Mouse (Mus musculus): ENCODE results near the gene Sox30. TPM values are rescaled to one million over a fixed set of nuclear protein-coding genes. Genes with fewer than 3 reads are reported as not detected.

Gene Sox30
- polyA plus RNA-seq, 1 experiment = not detected

DNA sequence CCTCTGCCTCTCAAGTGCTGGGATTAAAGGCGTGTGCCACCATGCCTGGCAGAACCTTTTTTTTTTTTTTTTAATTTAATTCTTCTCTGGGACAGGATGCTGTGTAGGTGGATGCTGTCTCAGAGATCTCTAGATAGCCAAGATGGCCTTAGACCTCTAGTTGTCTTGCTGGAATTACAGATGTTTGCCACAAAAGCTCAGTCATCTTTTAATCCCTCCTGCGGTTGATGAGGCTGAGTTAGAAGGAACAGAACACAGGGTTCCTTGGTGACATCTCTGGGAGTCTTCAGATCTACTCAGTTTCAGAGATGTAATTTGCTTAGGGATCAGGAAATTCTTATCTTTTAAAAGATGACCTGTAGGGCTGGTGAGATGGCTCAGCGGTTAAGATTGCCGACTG, 78.8 kb downstream of the Sox30 start:
- Histone ChIP-seq H3K79me2 (ENCODE audit: control insufficient read depth, insufficient read depth) (peaks cover 36% of the 10 kb centered on the region), H3K4me3 (no peak overlapping the region), H3ac (ENCODE audit: control insufficient read depth, insufficient read length) (no peak overlapping the region), H3K27me3 (ENCODE audit: control insufficient read depth, insufficient read depth, insufficient read length) (no peaks in the 10 kb centered on the region), H3K36me3 (ENCODE audit: control insufficient read depth, insufficient read depth) (peaks cover 9% of the 10 kb centered on the region), H3K4me2 (ENCODE audit: low read depth) (peak overlapping the region; percentile 1)
- TF ChIP-seq TCF12 (IDR thresholded peaks at IDR 0.05; ENCODE audit: insufficient read depth, poor library complexity, severe bottlenecking) (no peak), CEBPB (IDR thresholded peaks at IDR 0.05; ENCODE audit: insufficient read depth, poor library complexity, severe bottlenecking) (no peak), REST (IDR thresholded peaks at IDR 0.05; ENCODE audit: insufficient read depth, insufficient read length) (no peak), SRF (IDR thresholded peaks at IDR 0.05; ENCODE audit: control insufficient read depth, insufficient read length, low read depth) (no peak), E2F4 (IDR thresholded peaks at IDR 0.05; ENCODE audit: insufficient read depth) (no peak), MYOD1 (IDR thresholded peaks at IDR 0.05; ENCODE audit: control insufficient read depth in 1 of 3, insufficient read length in 2 of 3, low read depth in 2 of 3) (no peak), USF1 (IDR thresholded peaks at IDR 0.05; ENCODE audit: low read depth) (no peak), TCF3 (IDR thresholded peaks at IDR 0.05; ENCODE audit: insufficient read length, low read depth) (no peak), MYOG (IDR thresholded peaks at IDR 0.05; ENCODE audit: control insufficient read depth in 1 of 3, insufficient read depth in 1 of 3, insufficient read length in 2 of 3, low read depth in 2 of 3) (no peak), POLR2AphosphoS2 (IDR thresholded peaks at IDR 0.05; ENCODE audit: insufficient read length, low read depth) (no peak), POLR2A (IDR thresholded peaks at IDR 0.05; ENCODE audit: insufficient read length, low read depth) (no peak), MAX (IDR thresholded peaks at IDR 0.05; ENCODE audit: low read depth) (no peak)

DNA sequence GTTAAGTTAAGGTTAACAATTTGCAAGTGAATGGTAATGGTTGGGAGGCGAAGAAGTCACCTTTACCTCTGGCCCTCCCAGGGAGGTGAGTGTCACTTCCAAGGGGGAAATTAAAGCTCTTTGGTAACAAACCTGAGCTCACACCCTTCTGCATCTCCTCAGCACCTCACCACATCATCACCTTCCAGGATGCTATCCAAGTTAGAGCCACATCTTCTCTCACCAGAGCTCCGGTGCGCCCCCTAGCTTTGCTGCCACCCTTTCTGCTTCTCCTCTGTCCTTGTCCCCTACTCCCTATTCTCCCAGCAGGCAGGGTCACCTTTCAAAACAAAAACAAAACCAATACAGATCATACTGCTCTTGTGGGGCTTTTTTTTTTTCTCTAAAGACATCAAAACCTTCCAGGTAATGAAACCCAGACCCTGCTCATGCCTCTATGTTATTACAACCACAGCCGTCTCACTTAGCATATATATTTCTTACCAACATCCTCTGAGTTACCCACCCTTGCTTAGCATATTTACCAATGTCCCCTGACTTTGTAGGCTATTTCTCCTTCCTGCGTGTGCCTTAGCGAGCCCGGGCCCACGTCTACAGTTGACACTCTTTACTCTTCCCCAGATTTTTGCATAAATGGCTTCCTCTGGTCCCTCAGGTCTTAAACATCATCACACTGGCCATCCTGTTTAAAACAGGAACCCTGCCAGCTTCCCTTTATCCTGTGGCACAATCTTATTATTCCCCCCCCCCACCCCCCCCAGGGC, 80.0 kb downstream of the Sox30 start:
- TF ChIP-seq REST (IDR thresholded peaks at IDR 0.05; ENCODE audit: insufficient read depth, insufficient read length) (no peak), POLR2AphosphoS2 (IDR thresholded peaks at IDR 0.05; ENCODE audit: insufficient read length, low read depth) (peak; percentile 48), MYOG (IDR thresholded peaks at IDR 0.05; ENCODE audit: control insufficient read depth in 1 of 3, insufficient read depth in 1 of 3, insufficient read length in 2 of 3, low read depth in 2 of 3) (no peak), USF1 (IDR thresholded peaks at IDR 0.05; ENCODE audit: low read depth) (no peak)
- peaks cover 9% of the 10 kb centered on the region for H3K36me3 ChIP-seq (ENCODE audit: control insufficient read depth, insufficient read depth)
- H3ac ChIP-seq (ENCODE audit: control insufficient read depth, insufficient read length) = no peak overlapping the region
- no peak overlapping the region for H3K4me2 ChIP-seq (ENCODE audit: low read depth)
- peaks cover 36% of the 10 kb centered on the region for H3K79me2 ChIP-seq (ENCODE audit: control insufficient read depth, insufficient read depth)
- no peak overlapping the region for H3K4me3 ChIP-seq
- no peaks in the 10 kb centered on the region for H3K27me3 ChIP-seq (ENCODE audit: control insufficient read depth, insufficient read depth, insufficient read length)

DNA sequence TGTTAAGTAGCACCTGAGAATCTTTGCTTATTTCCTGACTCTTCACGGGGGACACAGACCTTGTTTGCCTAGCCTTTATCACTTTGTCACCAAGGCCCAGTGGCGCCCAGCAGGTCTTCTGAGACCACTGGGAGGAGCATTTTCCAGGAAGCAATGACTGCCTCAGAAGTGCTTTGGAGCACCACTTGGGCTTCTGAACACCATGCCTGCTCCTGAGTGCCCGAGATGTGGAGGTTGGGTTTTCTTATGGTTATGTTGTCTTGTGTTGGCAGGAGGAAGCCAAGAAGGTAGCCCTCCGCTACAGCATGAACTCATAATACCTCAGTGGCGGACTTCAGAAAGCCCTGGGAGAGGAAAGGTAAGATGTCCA, 80.5 kb downstream of the Sox30 start:
- Histone ChIP-seq H3K4me2 (ENCODE audit: low read depth) (no peak overlapping the region), H3K36me3 (ENCODE audit: control insufficient read depth, insufficient read depth) (peaks cover 9% of the 10 kb centered on the region), H3K79me2 (ENCODE audit: control insufficient read depth, insufficient read depth) (peaks cover 36% of the 10 kb centered on the region), H3K4me3 (no peak overlapping the region), H3K27me3 (ENCODE audit: control insufficient read depth, insufficient read depth, insufficient read length) (no peaks in the 10 kb centered on the region), H3ac (ENCODE audit: control insufficient read depth, insufficient read length) (no peak overlapping the region)
- TF ChIP-seq POLR2A (IDR thresholded peaks at IDR 0.05; ENCODE audit: insufficient read length, low read depth) = no peak
- TF ChIP-seq TCF3 (IDR thresholded peaks at IDR 0.05; ENCODE audit: insufficient read length, low read depth) = no peak
- TF ChIP-seq CEBPB (IDR thresholded peaks at IDR 0.05; ENCODE audit: insufficient read depth, poor library complexity, severe bottlenecking) = no peak
- no peak for TF ChIP-seq E2F4 (IDR thresholded peaks at IDR 0.05; ENCODE audit: insufficient read depth)

DNA sequence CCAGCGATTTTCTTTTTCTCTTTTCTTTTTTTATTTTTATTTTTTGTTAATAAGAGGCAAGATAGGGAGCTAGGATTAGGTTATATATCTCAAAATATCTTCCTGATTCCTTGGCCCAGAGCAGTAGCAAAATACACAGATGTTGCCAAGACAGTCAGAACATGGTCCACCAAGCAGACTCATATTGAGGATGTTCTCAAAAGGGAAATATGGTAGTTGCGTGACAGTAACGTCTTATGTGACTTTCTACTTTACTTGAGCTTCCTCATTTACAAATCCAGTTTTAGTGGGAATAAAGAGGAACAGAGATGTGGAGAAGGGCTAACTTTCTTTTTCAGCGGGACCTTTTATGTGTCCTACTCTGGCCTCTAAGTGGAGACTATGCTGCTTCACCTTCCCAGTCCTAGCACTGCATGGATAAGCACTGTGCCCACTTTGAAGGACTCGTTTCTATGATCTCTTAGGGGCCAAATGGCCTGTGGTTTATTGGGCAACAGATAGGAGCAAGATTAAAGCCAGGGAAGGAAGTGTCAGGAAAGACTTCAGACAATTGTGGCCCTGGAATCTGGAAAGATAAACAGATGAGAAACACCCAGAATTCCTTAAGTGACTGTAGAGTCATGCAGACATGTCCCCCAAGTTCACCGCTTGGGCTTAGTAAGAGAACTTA, 81.8 kb downstream of the Sox30 start:
- TF ChIP-seq CEBPB (IDR thresholded peaks at IDR 0.05; ENCODE audit: insufficient read depth, poor library complexity, severe bottlenecking) (peak; percentile 93), REST (IDR thresholded peaks at IDR 0.05; ENCODE audit: insufficient read depth, insufficient read length) (no peak), MYOG (IDR thresholded peaks at IDR 0.05; ENCODE audit: control insufficient read depth in 1 of 3, insufficient read depth in 1 of 3, insufficient read length in 2 of 3, low read depth in 2 of 3) (peak in 1 of 3 experiments; percentile 21), MYOD1 (IDR thresholded peaks at IDR 0.05; ENCODE audit: control insufficient read depth in 1 of 3, insufficient read length in 2 of 3, low read depth in 2 of 3) (peak in 1 of 3 experiments; percentile 4)
- peaks cover 15% of the 10 kb centered on the region for H3K36me3 ChIP-seq (ENCODE audit: control insufficient read depth, insufficient read depth)
- H3K4me2 ChIP-seq (ENCODE audit: low read depth) = peak overlapping the region; percentile 69
- H3K79me2 ChIP-seq (ENCODE audit: control insufficient read depth, insufficient read depth) = peaks cover 37% of the 10 kb centered on the region
- no peak overlapping the region for H3K4me3 ChIP-seq
- H3ac ChIP-seq (ENCODE audit: control insufficient read depth, insufficient read length) = no peak overlapping the region
- H3K27me3 ChIP-seq (ENCODE audit: control insufficient read depth, insufficient read depth, insufficient read length) = no peaks in the 10 kb centered on the region

DNA sequence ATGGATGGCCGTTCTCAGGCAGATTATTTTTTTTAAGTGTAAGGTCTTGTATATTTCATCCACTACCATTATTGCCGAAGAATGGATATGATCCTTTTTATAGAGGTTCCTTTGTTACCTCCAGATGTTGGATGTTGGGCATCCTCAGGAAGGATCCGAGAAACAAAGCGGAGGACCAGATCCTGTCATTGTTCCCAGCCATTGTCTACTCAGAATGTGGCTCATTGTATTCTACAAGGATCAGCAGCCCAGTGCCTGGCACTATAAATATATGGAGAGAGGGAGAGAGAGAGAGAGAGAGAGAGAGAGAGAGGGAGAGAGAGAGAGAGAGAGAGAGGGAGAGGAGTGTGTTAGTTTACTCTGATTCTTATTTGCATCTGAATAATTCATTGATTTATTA, 82.5 kb downstream of the Sox30 start:
- Histone ChIP-seq H3K36me3 (ENCODE audit: control insufficient read depth, insufficient read depth) (peaks cover 22% of the 10 kb centered on the region), H3K4me2 (ENCODE audit: low read depth) (peak overlapping the region; percentile 69), H3K79me2 (ENCODE audit: control insufficient read depth, insufficient read depth) (peaks cover 39% of the 10 kb centered on the region), H3K27me3 (ENCODE audit: control insufficient read depth, insufficient read depth, insufficient read length) (no peaks in the 10 kb centered on the region), H3K4me3 (no peak overlapping the region), H3ac (ENCODE audit: control insufficient read depth, insufficient read length) (no peak overlapping the region)
- TF ChIP-seq REST (IDR thresholded peaks at IDR 0.05; ENCODE audit: insufficient read depth, insufficient read length) (no peak), POLR2AphosphoS2 (IDR thresholded peaks at IDR 0.05; ENCODE audit: insufficient read length, low read depth) (no peak), CEBPB (IDR thresholded peaks at IDR 0.05; ENCODE audit: insufficient read depth, poor library complexity, severe bottlenecking) (no peak), MAX (IDR thresholded peaks at IDR 0.05; ENCODE audit: low read depth) (no peak), POLR2A (IDR thresholded peaks at IDR 0.05; ENCODE audit: insufficient read length, low read depth) (no peak), USF1 (IDR thresholded peaks at IDR 0.05; ENCODE audit: low read depth) (no peak)

All from myocyte (in vitro differentiated cells).